Mouse (Mus musculus): ENCODE data around the gene Gm10053.

DNA sequence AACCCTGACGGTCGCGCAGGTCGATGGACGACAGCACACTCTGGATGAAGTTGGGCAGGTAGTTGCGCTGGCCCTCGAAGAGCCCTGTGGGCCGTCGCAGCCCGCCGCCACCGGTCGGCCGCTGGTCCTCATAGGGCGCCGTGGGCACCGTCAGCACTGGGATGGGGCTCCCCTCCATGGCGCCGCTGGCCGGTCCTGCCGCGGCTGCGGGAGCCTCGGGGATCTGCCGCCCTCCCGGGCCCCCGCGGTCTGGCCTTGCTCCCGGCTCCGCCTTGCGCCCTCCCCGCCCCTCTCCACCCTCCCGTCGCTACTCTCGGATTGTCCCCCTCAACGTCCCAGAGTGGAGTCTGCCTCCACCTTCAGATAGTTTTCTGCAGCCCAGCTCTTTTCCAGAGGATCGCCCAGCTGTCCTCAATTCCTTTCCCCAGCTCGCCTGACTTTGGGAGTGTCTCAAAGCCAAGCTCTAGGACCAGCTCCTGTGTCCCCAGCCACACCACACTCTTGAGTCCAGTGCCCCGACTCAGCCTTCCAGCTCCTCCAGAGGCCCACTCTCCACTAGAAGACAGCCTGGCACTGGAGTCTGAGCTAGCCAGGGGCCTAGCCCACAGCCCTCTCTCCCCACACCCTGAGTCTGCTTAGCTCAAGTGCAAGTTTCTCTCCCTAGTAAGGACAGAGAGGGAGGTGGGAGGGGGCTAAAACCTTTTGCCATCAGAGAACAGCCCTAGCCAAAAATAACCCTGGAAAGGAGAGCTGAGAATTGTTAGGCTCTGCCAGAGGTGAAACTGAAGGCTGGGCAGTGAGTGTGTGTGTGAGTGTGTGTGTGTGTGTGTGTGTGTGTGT lies 13.7 kb upstream of the Gm10053 start, which contains the start of gene Pgm5:
- TF ChIP-seq CTCF (IDR thresholded peaks at IDR 0.05) = peak; percentile 60
- no peak for TF ChIP-seq EP300 (IDR thresholded peaks at IDR 0.05)

Data from lung, postnatal 0 days (tissue).